In genomic region chr3:87765091-87765490, GRCm38 (mm10) we compare ENCODE assay signal across 8 mouse cellular contexts. TPM values are rescaled to one million over a fixed set of nuclear protein-coding genes. Genes with fewer than 3 reads are reported as not detected.
DNase-seq lines count a peak whose midpoint lies in the region; ATAC-seq and TF ChIP-seq lines count a peak whose summit lies in the region.

No protein-coding gene starts in this region.

- TF ChIP-seq CTCF in hindbrain, postnatal 0 days (IDR thresholded peaks at IDR 0.05; ENCODE audit: low read depth): no peak

- DNase-seq in forebrain, embryonic 11.5 days (ENCODE audit: low spot score): peak; percentile 67
- DNase-seq in forebrain, embryonic 14.5 days (ENCODE audit: low spot score): no peak
- DNase-seq in hindbrain, postnatal 0 days (ENCODE audit: low spot score): no peak
- peak; percentile 51 for DNase-seq in neural tube, embryonic 11.5 days (ENCODE audit: low spot score)
- no peak for DNase-seq in frontal cortex, postnatal 25 days (ENCODE audit: low spot score in 2 of 2)
- no peak for DNase-seq in gastrocnemius, postnatal 14 days

- WGBS in forebrain, embryonic 11.5 days: 12% methylated on average over 10 of the region's 10 CpGs
- 10% methylated on average over 10 of the region's 10 CpGs for WGBS in forebrain, embryonic 14.5 days
- 14% methylated on average over 10 of the region's 10 CpGs for WGBS in forebrain, embryonic 15.5 days
- WGBS in hindbrain, postnatal 0 days: 26% methylated on average over 10 of the region's 10 CpGs
- WGBS in liver, embryonic 12.5 days (ENCODE audit: insufficient replicate concordance): 12% methylated on average over 10 of the region's 10 CpGs
- WGBS in neural tube, embryonic 11.5 days: 11% methylated on average over 10 of the region's 10 CpGs

- H3K27me3 ChIP-seq in forebrain, embryonic 11.5 days (ENCODE audit: control insufficient read depth, insufficient read depth, low read length): peaks cover 11% of the 10 kb centered on the region; the same call in 1 of the 2 replicates
- peaks cover 23% of the 10 kb centered on the region for H3K27me3 ChIP-seq in forebrain, embryonic 14.5 days (replicated peaks; ENCODE audit: control insufficient read depth, insufficient read depth, low read length)
- H3K27me3 ChIP-seq in forebrain, embryonic 15.5 days: peaks cover 12% of the 10 kb centered on the region
- peaks cover 4% of the 10 kb centered on the region; the same call in 1 of the 2 replicates for H3K27me3 ChIP-seq in hindbrain, postnatal 0 days (ENCODE audit: insufficient read depth, low read length)
- peaks cover 28% of the 10 kb centered on the region for H3K27me3 ChIP-seq in liver, embryonic 12.5 days (replicated peaks)
- no peaks in the 10 kb centered on the region; the same call in none of the 2 replicates for H3K27me3 ChIP-seq in neural tube, embryonic 11.5 days (ENCODE audit: control insufficient read depth, insufficient read depth, low read length)

- no peaks in the 10 kb centered on the region for H3K9me3 ChIP-seq in forebrain, embryonic 11.5 days (ENCODE audit: control insufficient read depth, low read length)
- H3K9me3 ChIP-seq in forebrain, embryonic 14.5 days (replicated peaks; ENCODE audit: control insufficient read depth, low read length): no peaks in the 10 kb centered on the region
- H3K9me3 ChIP-seq in forebrain, embryonic 15.5 days: no peaks in the 10 kb centered on the region
- H3K9me3 ChIP-seq in hindbrain, postnatal 0 days (ENCODE audit: low read length): no peaks in the 10 kb centered on the region
- H3K9me3 ChIP-seq in liver, embryonic 12.5 days (replicated peaks): no peaks in the 10 kb centered on the region
- H3K9me3 ChIP-seq in neural tube, embryonic 11.5 days (ENCODE audit: control insufficient read depth, low read length): no peaks in the 10 kb centered on the region

- no peak overlapping the region for H3K4me2 ChIP-seq in forebrain, embryonic 11.5 days (ENCODE audit: low read depth, low read length, severe bottlenecking)
- no peak overlapping the region for H3K4me2 ChIP-seq in forebrain, embryonic 14.5 days (ENCODE audit: low read length)
- no peak overlapping the region for H3K4me2 ChIP-seq in forebrain, embryonic 15.5 days (replicated peaks)
- H3K4me2 ChIP-seq in hindbrain, postnatal 0 days (ENCODE audit: low read depth, low read length): no peak overlapping the region
- H3K4me2 ChIP-seq in liver, embryonic 12.5 days: peak overlapping the region; percentile 47
- H3K4me2 ChIP-seq in neural tube, embryonic 11.5 days (ENCODE audit: low read depth): no peak overlapping the region; the same call in 1 of the 2 replicates

- ATAC-seq in forebrain, embryonic 11.5 days (replicated peaks; ENCODE audit: low FRiP score): no peak
- ATAC-seq in forebrain, embryonic 14.5 days: no peak
- no peak for ATAC-seq in forebrain, embryonic 15.5 days (replicated peaks)
- ATAC-seq in hindbrain, postnatal 0 days: no peak
- peak; percentile 52 for ATAC-seq in liver, embryonic 12.5 days
- ATAC-seq in neural tube, embryonic 11.5 days (ENCODE audit: insufficient read depth, low FRiP score, low TSS enrichment): no peak

- H3K4me3 ChIP-seq in forebrain, embryonic 11.5 days (ENCODE audit: low read depth, low read length): no peak overlapping the region
- H3K4me3 ChIP-seq in forebrain, embryonic 14.5 days (ENCODE audit: low read depth, low read length): no peak overlapping the region
- H3K4me3 ChIP-seq in forebrain, embryonic 15.5 days: no peak overlapping the region
- no peak overlapping the region for H3K4me3 ChIP-seq in hindbrain, postnatal 0 days (ENCODE audit: low read length)
- H3K4me3 ChIP-seq in liver, embryonic 12.5 days: no peak overlapping the region
- H3K4me3 ChIP-seq in neural tube, embryonic 11.5 days (ENCODE audit: low read depth, low read length): peak overlapping the region; percentile 8; the same call in 1 of the 2 replicates

- H3K9ac ChIP-seq in forebrain, embryonic 11.5 days (ENCODE audit: low read length): no peak overlapping the region
- H3K9ac ChIP-seq in forebrain, embryonic 14.5 days (ENCODE audit: low read length): no peak overlapping the region
- H3K9ac ChIP-seq in forebrain, embryonic 15.5 days (replicated peaks): no peak overlapping the region
- no peak overlapping the region for H3K9ac ChIP-seq in hindbrain, postnatal 0 days (replicated peaks; ENCODE audit: low read length)
- H3K9ac ChIP-seq in liver, embryonic 12.5 days: no peak overlapping the region
- H3K9ac ChIP-seq in neural tube, embryonic 11.5 days (ENCODE audit: low read length): no peak overlapping the region

- peaks cover 7% of the 10 kb centered on the region; the same call in 1 of the 2 replicates for H3K4me1 ChIP-seq in forebrain, embryonic 11.5 days (replicated peaks; ENCODE audit: control insufficient read depth, insufficient read depth, low read length)
- no peaks in the 10 kb centered on the region for H3K4me1 ChIP-seq in forebrain, embryonic 14.5 days (ENCODE audit: control insufficient read depth, insufficient read depth, low read length)
- peaks cover 9% of the 10 kb centered on the region for H3K4me1 ChIP-seq in forebrain, embryonic 15.5 days
- H3K4me1 ChIP-seq in hindbrain, postnatal 0 days (ENCODE audit: insufficient read depth, low read length): no peaks in the 10 kb centered on the region; the same call in 1 of the 2 replicates
- H3K4me1 ChIP-seq in liver, embryonic 12.5 days: peaks cover 58% of the 10 kb centered on the region
- peaks cover 5% of the 10 kb centered on the region for H3K4me1 ChIP-seq in neural tube, embryonic 11.5 days (ENCODE audit: control insufficient read depth, insufficient read depth, low read length)

- no peaks in the 10 kb centered on the region for H3K36me3 ChIP-seq in forebrain, embryonic 11.5 days (ENCODE audit: control insufficient read depth, insufficient read depth, low read length)
- H3K36me3 ChIP-seq in forebrain, embryonic 14.5 days (ENCODE audit: control insufficient read depth, insufficient read depth, low read length): no peaks in the 10 kb centered on the region
- no peaks in the 10 kb centered on the region for H3K36me3 ChIP-seq in forebrain, embryonic 15.5 days
- H3K36me3 ChIP-seq in hindbrain, postnatal 0 days (ENCODE audit: insufficient read depth, low read length): no peaks in the 10 kb centered on the region
- H3K36me3 ChIP-seq in liver, embryonic 12.5 days: no peaks in the 10 kb centered on the region
- no peaks in the 10 kb centered on the region for H3K36me3 ChIP-seq in neural tube, embryonic 11.5 days (ENCODE audit: control insufficient read depth, insufficient read depth, low read length)

- H3K27ac ChIP-seq in forebrain, embryonic 11.5 days (ENCODE audit: low read depth, low read length): 0 out of 2 replicates have a peak overlapping the region, but pooled peaks have one; percentile 3
- no peak overlapping the region; the same call in 1 of the 2 replicates for H3K27ac ChIP-seq in forebrain, embryonic 14.5 days (ENCODE audit: low read depth, low read length)
- H3K27ac ChIP-seq in forebrain, embryonic 15.5 days (replicated peaks): 0 out of 2 replicates have a peak overlapping the region, but pooled peaks have one; percentile 51
- H3K27ac ChIP-seq in hindbrain, postnatal 0 days: peak overlapping the region; percentile 32; the same call in 1 of the 2 replicates
- peak overlapping the region; percentile 78 for H3K27ac ChIP-seq in liver, embryonic 12.5 days
- H3K27ac ChIP-seq in neural tube, embryonic 11.5 days (ENCODE audit: low read depth, low read length): peak overlapping the region; percentile 15; the same call in 1 of the 2 replicates

- intact Hi-C loops in gastrocnemius, postnatal 14 days (cut with DNase I; ENCODE audit: low total_unique reads): no loop called here

RNA-seq across cellular contexts. Expression of gene Lrrc71, which starts 16.7 kb away (rescaled TPM):
- polyA plus RNA-seq in forebrain, embryonic 11.5 days (2014; fragmentation: Nextera tagmentation; extraction: Ambion mirVana): 0.24 and 0.55 TPM in 2 replicates
- polyA plus RNA-seq in forebrain, embryonic 14.5 days (2014; fragmentation: Nextera tagmentation; extraction: Ambion mirVana): 0.13 and 0.62 TPM in 2 replicates
- 0.61 and 1.2 TPM in 2 replicates for polyA plus RNA-seq in forebrain, embryonic 15.5 days (2015; fragmentation: Nextera tagmentation; extraction: Ambion mirVana)
- 0.40 and 4.4 TPM in 2 replicates for total RNA-seq in hindbrain, postnatal 0 days (2014; rRNA removed)
- polyA plus RNA-seq in hindbrain, postnatal 0 days (2015; fragmentation: Nextera tagmentation; extraction: Ambion mirVana): 0.77 and 1.2 TPM in 2 replicates
- 0.13 and 0.29 TPM in 2 replicates for polyA plus RNA-seq in liver, embryonic 12.5 days (2016; fragmentation: Nextera tagmentation; extraction: Ambion mirVana)
- 0.24 and 0.31 TPM in 2 replicates for polyA plus RNA-seq in neural tube, embryonic 11.5 days (2014; fragmentation: Nextera tagmentation; extraction: Ambion mirVana)
- total RNA-seq in gastrocnemius, postnatal 14 days (2021): under 1 TPM; 0.04 to 0.53 TPM

RNA-seq across cellular contexts. Expression of gene Ntrk1, which starts 29.9 kb away (rescaled TPM):
- polyA plus RNA-seq in forebrain, embryonic 11.5 days (2014; fragmentation: Nextera tagmentation; extraction: Ambion mirVana): 0.16 and 0.45 TPM in 2 replicates
- polyA plus RNA-seq in forebrain, embryonic 14.5 days (2014; fragmentation: Nextera tagmentation; extraction: Ambion mirVana): 0.74 and 0.94 TPM in 2 replicates
- 1.0 and 1.3 TPM in 2 replicates for polyA plus RNA-seq in forebrain, embryonic 15.5 days (2015; fragmentation: Nextera tagmentation; extraction: Ambion mirVana)
- total RNA-seq in hindbrain, postnatal 0 days (2014; rRNA removed): 3.2 and 4.8 TPM in 2 replicates
- 5.2 and 5.4 TPM in 2 replicates for polyA plus RNA-seq in hindbrain, postnatal 0 days (2015; fragmentation: Nextera tagmentation; extraction: Ambion mirVana)
- polyA plus RNA-seq in liver, embryonic 12.5 days (2016; fragmentation: Nextera tagmentation; extraction: Ambion mirVana): 0.31 and 0.59 TPM in 2 replicates
- 18.3 and 20.4 TPM in 2 replicates for polyA plus RNA-seq in neural tube, embryonic 11.5 days (2014; fragmentation: Nextera tagmentation; extraction: Ambion mirVana)
- total RNA-seq in gastrocnemius, postnatal 14 days (2021): not detected

RNA-seq across cellular contexts. Expression of gene Insrr, which starts 31.7 kb away (rescaled TPM):
- polyA plus RNA-seq in forebrain, embryonic 11.5 days (2014; fragmentation: Nextera tagmentation; extraction: Ambion mirVana): 0.32 and 0.33 TPM in 2 replicates
- polyA plus RNA-seq in forebrain, embryonic 14.5 days (2014; fragmentation: Nextera tagmentation; extraction: Ambion mirVana): 0.62 and 0.66 TPM in 2 replicates
- polyA plus RNA-seq in forebrain, embryonic 15.5 days (2015; fragmentation: Nextera tagmentation; extraction: Ambion mirVana): 0.41 and 0.52 TPM in 2 replicates
- total RNA-seq in hindbrain, postnatal 0 days (2014; rRNA removed): 0.78 and 0.90 TPM in 2 replicates
- polyA plus RNA-seq in hindbrain, postnatal 0 days (2015; fragmentation: Nextera tagmentation; extraction: Ambion mirVana): 0.33 and 0.44 TPM in 2 replicates
- polyA plus RNA-seq in liver, embryonic 12.5 days (2016; fragmentation: Nextera tagmentation; extraction: Ambion mirVana): 0.05 TPM in 1 of 2 replicates, not detected in the other
- 0.45 and 0.87 TPM in 2 replicates for polyA plus RNA-seq in neural tube, embryonic 11.5 days (2014; fragmentation: Nextera tagmentation; extraction: Ambion mirVana)
- under 1 TPM; 0.25 to 0.35 TPM for total RNA-seq in gastrocnemius, postnatal 14 days (2021)

RNA-seq across cellular contexts. Expression of gene Pear1, which starts 59.0 kb away (rescaled TPM):
- 8.2 and 8.6 TPM in 2 replicates for polyA plus RNA-seq in forebrain, embryonic 11.5 days (2014; fragmentation: Nextera tagmentation; extraction: Ambion mirVana)
- polyA plus RNA-seq in forebrain, embryonic 14.5 days (2014; fragmentation: Nextera tagmentation; extraction: Ambion mirVana): 5.2 and 6.0 TPM in 2 replicates
- polyA plus RNA-seq in forebrain, embryonic 15.5 days (2015; fragmentation: Nextera tagmentation; extraction: Ambion mirVana): 4.7 and 7.2 TPM in 2 replicates
- 19.4 and 22.7 TPM in 2 replicates for total RNA-seq in hindbrain, postnatal 0 days (2014; rRNA removed)
- 6.4 and 7.4 TPM in 2 replicates for polyA plus RNA-seq in hindbrain, postnatal 0 days (2015; fragmentation: Nextera tagmentation; extraction: Ambion mirVana)
- polyA plus RNA-seq in liver, embryonic 12.5 days (2016; fragmentation: Nextera tagmentation; extraction: Ambion mirVana): 9.4 and 10.2 TPM in 2 replicates
- 9.2 and 10.2 TPM in 2 replicates for polyA plus RNA-seq in neural tube, embryonic 11.5 days (2014; fragmentation: Nextera tagmentation; extraction: Ambion mirVana)
- 10 to 100 TPM; 14.4 to 17.9 TPM for total RNA-seq in gastrocnemius, postnatal 14 days (2021)

Comparison
In these comparisons a context has a peak if more than half of its experiments do, and no peak if none do; other contexts are left out.
1. DNase-seq: peak in forebrain, embryonic 11.5 days (single experiment) and neural tube, embryonic 11.5 days (single experiment); none in forebrain, embryonic 14.5 days (single experiment), hindbrain, postnatal 0 days (single experiment), frontal cortex, postnatal 25 days (0 of 2) and gastrocnemius, postnatal 14 days (single experiment).